Mouse (Mus musculus) MEL (cell line): ENCODE measurements around the gene Fut1. TPM values are rescaled to one million over a fixed set of nuclear protein-coding genes. Genes with fewer than 3 reads are reported as not detected.

ENCODE experiments used
- DNase-seq: peaks from one replicate; pipeline ENCODE4 v3.0.0; 2011; ENCODE audit warnings: low read depth, low spot score
- H3K27ac ChIP-seq: 2 replicates; pipeline ENCODE4 v1.5.1; 2012; ENCODE audit warnings: low read depth, mild to moderate bottlenecking, control low read depth, low read length, moderate library complexity; ENCODE audit not compliant: control insufficient read depth
- H3K27me3 ChIP-seq, 2 experiments: fragments of 150-350 bp in 1 of 2; sonication (generic) in 1 of 2; 2 replicates each; pipeline ENCODE4 v1.6.1; 2012; ENCODE audit warnings: low read length in 2 of 2, mild to moderate bottlenecking in 2 of 2, improper control_type of control experiment in 1 of 2, moderate library complexity in 1 of 2; ENCODE audit not compliant: insufficient read depth in 2 of 2, control insufficient read depth in 1 of 2
- H3K36me3 ChIP-seq, 2 experiments: 2 replicates each; pipeline ENCODE4 v1.6.1; 2012 to 2014; ENCODE audit warnings: low read length in 2 of 2, improper control_type of control experiment in 1 of 2, inconsistent platforms in 1 of 2, mild to moderate bottlenecking in 1 of 2; ENCODE audit not compliant: insufficient read depth in 2 of 2, control insufficient read depth in 1 of 2
- H3K4me1 ChIP-seq, 2 experiments: fragments of 150-350 bp in 1 of 2; sonication (generic) in 1 of 2; 2 replicates each; pipeline ENCODE4 v1.6.1; 2012; ENCODE audit warnings: low read length in 2 of 2, improper control_type of control experiment in 1 of 2, mild to moderate bottlenecking in 1 of 2; ENCODE audit not compliant: insufficient read depth in 2 of 2, control insufficient read depth in 1 of 2
- H3K4me3 ChIP-seq, 2 experiments: fragments of 150-350 bp in 1 of 2; sonication (generic) in 1 of 2; 2 replicates each; pipeline ENCODE4 v1.5.1; 2012; ENCODE audit warnings: low read depth in 2 of 2, low read length in 2 of 2, mild to moderate bottlenecking in 2 of 2, moderate library complexity in 2 of 2, control low read depth in 1 of 2, improper control_type of control experiment in 1 of 2; ENCODE audit not compliant: control insufficient read depth in 1 of 2, insufficient read depth in 1 of 2
- H3K79me2 ChIP-seq: 2 replicates; pipeline ENCODE4 v1.6.1; 2012; ENCODE audit warnings: mild to moderate bottlenecking, low read length, moderate library complexity; ENCODE audit not compliant: control insufficient read depth, poor library complexity, insufficient read depth
- H3K9ac ChIP-seq: 2 replicates; pipeline ENCODE4 v1.6.1; 2012; ENCODE audit warnings: low read depth, mild to moderate bottlenecking, control low read depth, low read length, moderate library complexity; ENCODE audit not compliant: control insufficient read depth, poor library complexity, severe bottlenecking
- H3K9me3 ChIP-seq: fragments of 150-350 bp; sonication (generic); replicated peaks from 2 replicates; pipeline ENCODE4 v1.6.1; 2012; ENCODE audit warnings: mild to moderate bottlenecking, low read length, improper control_type of control experiment, moderate library complexity; ENCODE audit not compliant: insufficient read depth
- CHD2 ChIP-seq: IDR thresholded peaks from 2 replicates; pipeline ENCODE4 v1.6.1; 2011; ENCODE audit warnings: low read length, improper control_type of control experiment
- CTCF ChIP-seq, 3 experiments: IDR thresholded peaks in 2 of 3; conservative IDR thresholded peaks in 1 of 3; 2 replicates each; pipeline ENCODE4 v1.5.1; 2011 to 2012; ENCODE audit warnings: low read length in 3 of 3, low read depth in 2 of 3, mild to moderate bottlenecking in 2 of 3, improper control_type of control experiment in 1 of 3, inconsistent platforms in 1 of 3, mixed read lengths in 1 of 3, moderate library complexity in 1 of 3; ENCODE audit not compliant: control insufficient read depth in 1 of 3, insufficient read depth in 1 of 3, poor library complexity in 1 of 3, severe bottlenecking in 1 of 3
- EP300 ChIP-seq, 2 experiments: IDR thresholded peaks; 2 replicates each; pipeline ENCODE4 v1.6.1; 2011; ENCODE audit warnings: improper control_type of control experiment in 2 of 2, low read length in 2 of 2, low read depth in 1 of 2, mild to moderate bottlenecking in 1 of 2
- GABPA ChIP-seq: IDR thresholded peaks from 2 replicates; pipeline ENCODE4 v1.6.1; 2012; ENCODE audit warnings: low read depth, mild to moderate bottlenecking, inconsistent platforms, low read length, improper control_type of control experiment, moderate library complexity
- GATA1 ChIP-seq: IDR thresholded peaks from 2 replicates; pipeline ENCODE4 v1.6.1; 2011; ENCODE audit warnings: low read depth, low read length, improper control_type of control experiment
- JUND ChIP-seq: IDR thresholded peaks from 2 replicates; pipeline ENCODE4 v1.6.1; 2011; ENCODE audit warnings: low read depth, mild to moderate bottlenecking, improper control_type of control experiment, low read length
- NELFE ChIP-seq: IDR thresholded peaks from 2 replicates; pipeline ENCODE4 v1.6.1; 2011; ENCODE audit warnings: low read depth, low read length, improper control_type of control experiment
- NRF1 ChIP-seq: IDR thresholded peaks from 2 replicates; pipeline ENCODE4 v1.6.1; 2014; ENCODE audit warnings: low read depth, mild to moderate bottlenecking, inconsistent platforms, low read length, improper control_type of control experiment, moderate library complexity; ENCODE audit not compliant: poor library complexity, insufficient read depth, severe bottlenecking
- POLR2AphosphoS2 ChIP-seq: IDR thresholded peaks from 2 replicates; pipeline ENCODE4 v1.6.1; 2011; ENCODE audit warnings: low read length, improper control_type of control experiment
- RAD21 ChIP-seq: IDR thresholded peaks from 2 replicates; pipeline ENCODE4 v1.6.1; 2011; ENCODE audit warnings: mild to moderate bottlenecking, low read depth, low read length, improper control_type of control experiment
- RCOR1 ChIP-seq: IDR thresholded peaks from 2 replicates; pipeline ENCODE4 v1.6.1; 2012; ENCODE audit warnings: low read depth, mild to moderate bottlenecking, inconsistent platforms, low read length, improper control_type of control experiment
- SIN3A ChIP-seq: IDR thresholded peaks from 2 replicates; pipeline ENCODE4 v1.6.1; 2012; ENCODE audit warnings: low read length, improper control_type of control experiment, inconsistent platforms
- USF1 ChIP-seq: IDR thresholded peaks from 2 replicates; pipeline ENCODE4 v1.6.1; 2014; ENCODE audit warnings: low read depth, mild to moderate bottlenecking, inconsistent platforms, low read length, improper control_type of control experiment, moderate library complexity
- ZMIZ1 ChIP-seq: IDR thresholded peaks from 2 replicates; pipeline ENCODE4 v1.6.1; 2012; ENCODE audit warnings: low read depth, mild to moderate bottlenecking, inconsistent platforms, low read length, improper control_type of control experiment, moderate library complexity
- ZNF384 ChIP-seq: IDR thresholded peaks from 2 replicates; pipeline ENCODE4 v1.6.1; 2012; ENCODE audit warnings: low read depth, mild to moderate bottlenecking, inconsistent platforms, low read length, improper control_type of control experiment
- polyA plus RNA-seq, 2 experiments: library from polyadenylated mRNA; stranded (reverse) in 1 of 2; unstranded in 1 of 2; fragments of >175 nt in 1 of 2; fragments of >200 nt in 1 of 2; gene quantifications; 2 replicates each; pipeline versions ENCODE4 v1.2.1 to v1.2.4; 2012; ENCODE audit warnings: low replicate concordance in 2 of 2, low read depth in 1 of 2; ENCODE audit not compliant: insufficient read length in 2 of 2, insufficient read depth in 1 of 2, missing spikeins in 1 of 2
- total RNA-seq: library from RNA; depleted of rRNA; stranded (reverse); fragments of 300-350 nt; gene quantifications from 2 replicates; pipeline ENCODE4 v1.2.3, GENCODE M21; 2012

Fut1 gene
- total and polyA plus RNA-seq, 3 experiments, result 0.04 TPM; not detected in 2

GRCm38 (mm10) chr7:45641391-45642040 lies 24.4 kb downstream of the Fut1 start:
- Histone ChIP-seq H3K79me2 (no peaks in the 10 kb centered on the region), H3K36me3 (no peaks in the 10 kb centered on the region), H3K27ac (no peak overlapping the region), H3K4me1 (no peaks in the 10 kb centered on the region), H3K9ac (no peak overlapping the region), H3K9me3 (no peaks in the 10 kb centered on the region), H3K4me3 (no peak overlapping the region), H3K27me3 (peaks cover 0 to 1% of the 10 kb centered on the region in 2 experiments; a peak in 1 of 4 replicates)
- DNase-seq, result no peak
- no peak for TF ChIP-seq NELFE
- TF ChIP-seq NRF1, result no peak
- no peak for TF ChIP-seq ZMIZ1
- no peak for TF ChIP-seq JUND
- no peak for TF ChIP-seq GATA1
- no peak for TF ChIP-seq CHD2
- TF ChIP-seq POLR2AphosphoS2, result no peak
- no peak for TF ChIP-seq SIN3A

GRCm38 (mm10) chr7:45642083-45642482 lies 25.0 kb downstream of the Fut1 start:
- H3K79me2 ChIP-seq, result no peaks in the 10 kb centered on the region
- H3K27ac ChIP-seq, result no peak overlapping the region
- H3K36me3 ChIP-seq, result no peaks in the 10 kb centered on the region
- peaks cover 0 to 1% of the 10 kb centered on the region in 2 experiments; a peak in 1 of 4 replicates for H3K27me3 ChIP-seq
- no peak for DNase-seq
- no peak overlapping the region for H3K9ac ChIP-seq
- no peaks in the 10 kb centered on the region for H3K4me1 ChIP-seq
- TF ChIP-seq SIN3A, result no peak
- TF ChIP-seq POLR2AphosphoS2, result no peak
- no peak for TF ChIP-seq ZNF384
- no peak for TF ChIP-seq USF1
- no peak for TF ChIP-seq RCOR1
- TF ChIP-seq RAD21, result no peak
- TF ChIP-seq EP300 (IDR thresholded peaks at IDR 0.05; ENCODE audit: low read depth in 1 of 2, low read length in 2 of 2), result no peak
- no peak for TF ChIP-seq GABPA
- TF ChIP-seq CTCF (IDR thresholded peaks at IDR 0.05 in 2 of 3, conservative IDR thresholded peaks at IDR 0.05 in 1 of 3; ENCODE audit: control insufficient read depth in 1 of 3, insufficient read depth in 1 of 3, low read depth in 2 of 3, low read length in 3 of 3, poor library complexity in 1 of 3, severe bottlenecking in 1 of 3), result no peak
- no peaks in the 10 kb centered on the region for H3K9me3 ChIP-seq
- H3K4me3 ChIP-seq, result no peak overlapping the region
